Mouse (Mus musculus) gastrocnemius, postnatal 14 days (tissue): ENCODE data around the gene Naa10. TPM values are rescaled to one million over a fixed set of nuclear protein-coding genes. Genes with fewer than 3 reads are reported as not detected.
A peak's percentile ranks its signal among the peaks of the same experiment; 100 is the strongest.

ENCODE experiments used
- DNase-seq: peaks from one replicate; pipeline ENCODE4 v3.0.0; 2021; ENCODE audit warnings: mixed read lengths
- intact Hi-C: fragments of 180-260 bp; cut with DNase I; formaldehyde crosslinking; loops from one replicate; pipeline ENCODE4 v1.15.1; 2025; ENCODE audit warnings: low total_unique reads
- long read RNA-seq, 2 experiments: library from polyadenylated mRNA; stranded (forward); transcript quantifications; one replicate each; pipeline ENCODE4 v2.0.0; 2021
- total RNA-seq, 2 experiments: library from RNA; stranded (reverse); gene quantifications; 2 replicates each; pipeline ENCODE4 v1.2.3; 2021

The Naa10 gene
- total RNA-seq = 10 to 100 TPM; 58.8 to 66.1 TPM
- long read RNA-seq, experiment 1, transcript Naa10-204 (8 exons, 1,031 nt) = major isoform, 38 of 52 reads
- long read RNA-seq, experiment 1, transcript Naa10-201 (8 exons, 962 nt) = minor isoform, 7 of 52 reads
- long read RNA-seq, experiment 1, partial matches to known transcripts = 0 of 52 reads
- long read RNA-seq, experiment 1, other reads (novel, unspliced or antisense) = 2 of 52 reads
- long read RNA-seq, experiment 2, transcript Naa10-201 (8 exons, 962 nt) = minor isoform, 6 of 53 reads
- long read RNA-seq, experiment 2, transcript Naa10-204 (8 exons, 1,031 nt) = major isoform, 38 of 53 reads
- long read RNA-seq, experiment 2, partial matches to known transcripts = 2 of 53 reads
- long read RNA-seq, experiment 2, other reads (novel, unspliced or antisense) = 3 of 53 reads

DNA sequence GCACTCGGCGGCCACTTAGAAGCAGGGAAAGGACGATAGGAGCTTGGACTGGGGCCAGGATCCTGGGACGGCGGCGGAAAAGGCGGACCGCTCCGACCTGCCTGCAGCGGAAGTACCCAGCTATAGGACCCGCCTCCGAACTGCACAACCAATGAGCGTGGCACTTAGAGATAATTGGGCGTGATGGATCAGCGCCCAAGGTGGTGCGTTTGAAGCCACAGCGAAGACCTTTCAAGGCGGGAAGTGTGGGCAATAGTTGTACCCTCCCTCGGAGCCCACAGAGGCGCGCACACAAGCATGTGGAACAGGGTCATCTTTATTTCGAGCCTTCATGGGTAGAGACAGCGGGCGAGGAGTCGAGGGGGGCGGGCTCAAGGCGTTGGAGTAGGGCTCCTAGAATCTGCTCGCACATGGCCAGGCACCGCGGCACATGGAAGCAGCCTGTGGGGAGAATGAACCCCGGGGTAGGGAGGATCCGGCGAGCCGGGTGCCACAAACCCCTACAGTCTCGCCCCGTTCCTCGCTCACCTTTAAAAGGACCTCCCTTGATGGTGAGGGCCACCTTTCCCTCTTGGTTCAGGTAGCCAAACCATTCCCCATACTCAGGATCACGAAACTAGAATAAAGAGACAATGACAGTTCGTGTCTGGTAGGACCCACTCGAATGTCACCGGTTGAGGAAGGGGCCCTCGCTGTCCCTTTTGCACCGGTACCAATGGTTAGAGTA lies at the start of gene Naa10, which contains the start of gene Arhgap4:
Gene Naa10 (minus strand): TSS at position 122 of the 727 bp plus-strand sequence.
Gene Arhgap4 (minus strand): TSS at position 48 of the 727 bp plus-strand sequence.
- peak; percentile 91 for DNase-seq
- intact Hi-C loops = no loop called here

DNA sequence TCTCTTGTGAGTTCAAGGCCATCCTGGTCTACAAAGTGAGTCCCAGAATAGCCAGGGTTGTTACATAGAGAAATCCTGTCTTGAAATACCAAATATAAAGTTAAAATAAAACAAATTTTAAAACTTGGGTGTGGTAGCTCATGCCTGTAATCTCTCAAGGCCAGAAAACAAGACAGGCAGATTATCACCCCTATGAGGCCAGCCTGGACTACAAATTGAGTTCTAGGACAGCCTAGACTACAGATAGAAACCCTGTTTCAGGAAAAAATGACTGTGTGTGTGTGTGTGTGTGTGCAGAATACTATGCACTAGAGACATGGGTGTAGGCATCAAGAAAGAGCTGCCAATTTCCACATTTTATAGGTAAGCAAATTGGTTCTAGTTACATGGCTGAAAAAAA lies 49.0 kb upstream of the Naa10 start:
- intact Hi-C loops = no loop called here
- no peak for DNase-seq

DNA sequence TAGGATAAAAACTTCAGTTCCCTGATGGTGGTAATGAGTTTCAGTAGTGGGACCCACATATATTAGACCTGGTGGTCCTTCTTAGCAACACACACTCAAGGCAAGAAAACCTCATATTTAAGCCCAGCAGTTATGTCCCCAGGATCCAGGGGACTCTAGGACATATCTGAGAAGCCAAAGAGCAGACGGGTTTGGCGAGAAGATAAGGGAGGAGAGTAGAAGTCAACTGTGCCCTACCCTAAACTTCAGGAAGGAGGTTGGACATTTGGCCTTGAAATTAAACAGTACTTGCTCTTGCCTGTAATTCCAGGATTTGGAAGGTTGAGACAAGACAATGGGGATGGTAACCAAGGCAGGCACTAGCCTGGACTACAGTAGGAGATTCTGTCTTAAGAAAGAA lies 48.0 kb upstream of the Naa10 start:
- DNase-seq = no peak
- intact Hi-C loops = no loop called here

DNA sequence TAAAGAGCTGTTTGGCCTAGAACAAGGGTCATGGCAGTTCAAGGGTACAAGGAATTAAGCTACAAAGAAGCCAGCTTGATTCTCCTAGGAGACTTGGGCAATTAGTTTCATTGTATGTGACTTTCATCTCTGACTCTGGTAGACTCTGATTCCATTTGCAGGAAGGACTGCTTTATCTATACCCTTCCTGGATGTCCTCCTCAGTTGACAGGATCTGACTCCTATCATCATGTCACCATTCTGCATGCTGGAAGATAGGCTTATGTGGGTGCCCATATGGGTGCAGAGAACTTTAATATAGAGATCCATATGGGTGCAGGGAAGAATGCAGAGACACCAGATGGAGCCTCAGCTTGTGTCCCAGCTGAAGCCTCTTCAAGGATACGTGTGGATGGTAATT lies 47.4 kb upstream of the Naa10 start:
- intact Hi-C loops = no loop called here
- no peak for DNase-seq

DNA sequence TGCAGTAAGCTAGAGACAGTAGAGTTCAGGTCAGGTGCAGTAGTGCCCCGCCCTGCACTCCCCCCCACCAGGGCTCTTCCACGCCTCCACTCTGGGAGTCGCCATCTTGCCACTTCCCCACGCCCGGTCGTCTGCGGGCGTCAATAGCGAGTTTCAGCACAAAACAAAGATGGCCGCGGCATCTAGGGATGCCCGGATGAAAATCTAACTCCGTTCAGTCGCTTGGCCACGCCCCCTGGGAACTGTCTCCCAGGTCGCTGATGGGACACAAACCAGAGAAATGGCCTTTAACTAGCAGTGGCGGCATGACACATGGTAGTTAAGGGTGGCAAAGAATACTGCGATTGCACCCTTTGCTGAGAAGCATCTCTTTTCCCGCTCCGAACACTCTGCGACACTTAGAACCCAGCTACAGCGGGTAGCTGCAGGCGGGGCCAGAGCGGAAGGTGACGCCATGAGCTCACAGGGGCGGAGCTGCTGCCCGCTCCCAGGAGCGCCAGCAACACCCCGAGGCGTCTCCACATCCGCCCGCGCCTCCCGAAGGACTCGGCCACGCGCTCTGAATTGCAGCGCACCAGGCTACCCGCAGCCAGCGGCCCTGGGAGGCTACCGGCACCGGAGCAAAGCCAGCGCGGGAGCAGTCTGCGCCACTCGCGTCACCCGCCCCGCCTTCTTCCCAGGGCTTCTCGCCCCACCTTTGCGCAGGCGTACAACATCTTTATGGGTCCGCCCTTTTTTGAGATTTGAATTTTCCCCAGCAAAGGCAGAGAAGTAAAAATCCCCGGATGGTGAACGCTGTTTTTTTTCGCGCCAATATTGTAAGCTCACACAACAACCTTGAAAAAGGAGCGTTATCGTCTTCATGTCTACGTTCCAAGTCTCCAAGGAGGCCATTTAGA lies 45.7 kb upstream of the Naa10 start:
- DNase-seq = peak; percentile 88
- intact Hi-C loops = no loop called here

DNA sequence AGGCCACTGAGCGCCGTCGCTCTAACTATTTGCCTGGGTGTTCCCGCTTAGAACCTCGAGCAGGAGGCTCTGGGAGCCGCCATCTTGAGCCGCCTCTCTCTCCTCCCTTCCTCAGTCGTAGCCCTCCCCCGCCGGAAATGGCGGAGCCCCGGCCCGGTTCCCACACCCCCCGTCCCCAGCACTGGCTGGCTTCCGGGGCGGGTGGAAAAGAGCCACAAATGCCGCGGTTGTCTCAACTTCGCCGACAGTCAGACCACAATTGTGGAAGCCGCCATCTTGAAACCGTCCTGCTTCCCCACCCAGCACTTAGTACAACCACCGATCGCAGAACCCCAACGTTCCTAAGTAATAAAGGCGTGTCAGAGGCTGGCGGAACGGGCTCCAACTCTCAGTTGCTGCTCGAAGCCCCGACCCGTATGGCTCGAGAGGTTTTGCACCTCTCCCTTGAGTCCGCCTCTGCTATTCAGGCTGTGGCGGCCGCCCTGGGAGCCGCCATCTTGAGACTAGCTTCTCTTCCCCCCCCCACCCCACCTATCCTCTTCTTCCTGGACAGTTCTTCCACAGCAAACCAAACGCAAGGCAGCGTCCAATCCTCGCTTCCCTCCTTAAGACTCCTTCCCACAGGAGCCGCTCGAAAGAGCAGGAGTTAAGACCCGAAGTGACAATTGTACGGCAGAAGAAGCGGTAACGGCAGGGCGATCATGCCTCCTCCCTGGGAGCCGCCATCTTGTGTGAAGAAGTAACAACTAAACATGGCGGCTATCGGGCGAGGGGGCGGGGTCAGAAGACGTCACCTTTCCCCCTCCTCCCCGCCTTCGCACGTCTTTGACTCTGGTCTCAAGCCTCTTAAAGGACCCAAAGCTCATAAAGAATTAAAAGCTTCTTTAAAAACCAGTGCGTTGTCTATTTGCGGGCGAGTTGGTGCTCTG lies 44.8 kb upstream of the Naa10 start, which contains the start of gene Hcfc1:
Gene Hcfc1 (minus strand): TSS at position 110 of the 929 bp plus-strand sequence.
- intact Hi-C loops = no loop called here

DNA sequence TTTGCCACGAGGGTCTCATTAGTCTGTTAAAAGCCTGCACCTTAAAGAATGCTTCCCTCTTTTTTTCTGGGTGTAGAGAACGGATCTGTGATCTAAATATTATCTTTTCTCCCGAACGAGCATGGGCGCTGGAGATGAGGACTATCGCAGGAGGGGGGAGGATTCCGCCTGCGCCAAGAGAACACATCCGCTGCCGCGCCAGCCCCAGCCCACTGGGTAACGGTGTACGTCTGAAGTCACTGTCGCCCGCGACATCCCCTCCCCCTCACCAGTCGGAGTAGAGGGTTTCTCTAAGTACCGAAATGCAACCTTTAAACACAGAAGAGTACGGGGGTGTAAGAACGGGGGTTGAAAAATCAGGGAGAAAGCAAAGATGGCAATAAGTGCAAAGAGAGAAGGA lies 43.6 kb upstream of the Naa10 start:
- intact Hi-C loops = no loop called here
- DNase-seq = peak; percentile 39

More for the DNA sequence above, 44.8 kb upstream of the Naa10 start, which contains the start of gene Hcfc1:
- peak; percentile 90 for DNase-seq

DNA sequence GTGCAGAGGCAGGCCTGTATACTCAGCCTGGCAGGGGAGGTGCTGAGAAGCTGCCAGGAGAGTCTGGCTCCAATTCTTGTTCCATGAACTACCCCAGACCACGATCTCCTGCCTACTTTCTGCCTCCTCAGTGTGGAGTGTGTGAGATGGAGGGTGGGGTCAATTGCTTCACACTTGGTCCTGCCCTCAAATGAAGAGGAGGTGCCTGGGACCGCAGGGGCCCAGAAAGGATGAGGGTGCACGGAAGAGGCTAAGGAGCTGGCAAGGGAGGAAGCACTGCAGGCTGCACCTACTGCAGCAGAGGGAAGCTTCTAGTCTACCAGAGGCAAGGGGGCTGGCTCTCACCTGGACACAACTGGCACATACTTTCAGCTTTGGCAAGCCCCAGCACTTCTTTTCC lies 42.6 kb upstream of the Naa10 start:
- DNase-seq = peak; percentile 6
- intact Hi-C loops = no loop called here

DNA sequence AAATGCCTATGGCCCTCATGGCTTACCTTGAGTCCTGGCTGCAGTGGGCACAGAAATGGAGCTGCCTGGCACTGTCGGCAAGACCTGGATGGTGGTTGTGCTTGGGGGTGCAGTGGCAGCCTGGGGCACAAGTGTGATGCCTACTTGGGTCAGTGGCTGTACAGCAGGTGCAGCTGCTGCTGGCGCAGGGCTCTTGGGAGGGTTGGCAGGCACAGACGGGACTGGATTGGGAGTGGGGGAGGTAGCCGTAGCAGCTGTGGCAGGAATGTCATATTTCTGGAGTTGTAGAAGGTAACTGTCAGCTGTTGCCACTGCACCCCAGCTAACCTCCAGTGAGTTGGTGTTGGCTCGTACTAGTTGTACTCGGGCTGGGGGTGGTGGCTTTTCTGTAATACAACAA lies 33.2 kb upstream of the Naa10 start:
- DNase-seq = peak; percentile 62
- intact Hi-C loops = no loop called here

DNA sequence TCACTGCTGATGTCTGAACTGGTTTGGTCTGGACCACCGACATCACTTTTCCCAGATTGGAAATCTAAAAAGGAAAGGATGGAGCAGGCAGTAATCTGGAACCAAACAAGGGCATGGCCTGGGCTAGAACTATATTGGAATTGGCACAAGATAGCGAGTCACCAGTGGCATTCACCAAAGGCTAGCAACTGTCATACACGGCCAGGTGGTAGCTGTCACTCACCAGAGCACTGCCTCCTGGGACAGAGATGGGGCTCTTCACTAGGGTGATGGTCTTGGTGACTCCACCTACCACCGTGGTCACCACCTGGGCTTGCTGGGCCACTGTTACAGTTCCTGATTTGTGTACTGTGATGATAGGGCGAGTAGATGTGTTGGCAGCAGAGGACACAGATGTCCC lies 30.9 kb upstream of the Naa10 start:
- intact Hi-C loops = no loop called here

DNA sequence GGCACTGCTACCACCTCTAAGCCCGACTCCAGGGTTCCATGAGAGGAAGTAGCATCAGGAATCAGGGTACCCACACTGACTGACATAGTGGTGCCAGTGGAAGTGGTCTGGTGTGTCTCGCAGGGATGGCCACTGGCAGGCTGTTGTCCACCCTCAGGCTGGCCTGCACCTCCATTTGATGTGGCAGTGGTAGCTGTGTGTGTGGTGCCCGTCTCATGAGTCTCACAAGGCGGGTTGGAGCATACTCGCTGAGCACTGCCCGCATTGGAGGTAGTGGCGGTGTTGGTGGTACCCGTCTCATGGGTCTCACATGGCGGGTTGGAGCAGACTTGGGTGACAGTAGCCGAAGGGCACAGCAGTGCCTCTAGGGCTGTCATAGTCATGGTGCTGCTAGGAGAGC lies 27.6 kb upstream of the Naa10 start:
- no peak for DNase-seq
- intact Hi-C loops = loop anchor here (5.0 kb wide), 1 partner anchor 152 kb away; no protein-coding TSS in a partner anchor

More for the DNA sequence above, 30.9 kb upstream of the Naa10 start:
- no peak for DNase-seq

DNA sequence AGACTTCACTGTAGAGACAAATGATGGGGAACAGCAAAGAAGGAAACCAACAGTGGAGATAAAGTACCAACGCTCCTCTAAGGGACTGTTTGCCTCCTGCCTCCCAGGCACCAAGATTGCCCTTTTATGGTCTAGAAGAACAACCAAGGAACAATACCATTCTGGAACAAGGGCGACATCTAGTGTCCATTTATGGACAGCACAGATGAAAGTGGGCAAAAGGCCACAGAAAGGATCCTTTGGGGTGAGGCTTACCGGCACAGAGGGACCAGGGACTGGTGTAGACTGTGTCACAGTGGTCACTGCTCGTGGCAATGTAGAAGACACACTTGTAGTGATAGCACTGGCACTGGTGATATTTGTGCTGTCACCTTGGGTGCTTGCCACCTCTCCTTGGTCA lies 26.9 kb upstream of the Naa10 start:
- intact Hi-C loops = loop anchor here (5.0 kb wide), 1 partner anchor 151 kb away; no protein-coding TSS in a partner anchor
- DNase-seq = no peak

DNA sequence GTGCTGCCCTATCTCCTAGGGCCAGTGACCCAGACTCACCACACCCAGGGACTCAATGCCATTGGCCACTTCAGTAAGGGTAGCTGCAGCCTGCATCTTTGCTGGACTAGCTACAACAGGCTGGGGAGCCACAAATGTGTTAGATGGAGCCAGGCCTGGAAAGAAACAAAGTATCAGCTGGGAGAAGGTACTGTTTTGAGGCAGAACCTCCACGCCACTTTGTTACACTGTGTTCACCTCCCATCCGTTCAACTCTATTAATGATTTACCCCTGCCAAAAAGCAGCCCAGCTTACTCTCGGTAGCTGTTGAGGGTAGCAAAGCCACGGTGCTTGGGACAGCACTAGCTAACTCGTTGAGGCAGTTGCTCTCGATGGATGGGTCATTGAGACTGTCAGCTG lies 25.2 kb upstream of the Naa10 start:
- intact Hi-C loops = loop anchor here (5.0 kb wide), 1 partner anchor 150 kb away; no protein-coding TSS in a partner anchor
- no peak for DNase-seq

DNA sequence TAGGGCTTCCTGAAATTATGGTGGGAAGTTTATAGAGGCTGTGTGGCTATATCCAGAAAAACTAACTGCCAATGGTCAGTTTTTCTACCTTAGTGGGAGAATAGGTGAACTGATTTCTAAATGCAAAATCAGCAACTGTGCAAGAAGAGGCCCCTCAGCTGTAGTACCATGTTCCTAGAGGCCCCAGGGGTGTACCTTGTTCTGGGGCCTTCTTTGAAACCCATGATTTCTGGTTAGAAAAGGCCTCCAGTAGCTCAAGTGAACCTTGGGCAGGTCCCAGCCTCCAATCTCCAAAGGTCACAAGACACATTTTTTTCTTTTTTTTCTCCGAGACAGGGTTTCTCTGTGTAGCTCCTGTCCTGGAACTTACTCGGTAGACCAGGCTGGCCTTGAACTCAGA lies 20.6 kb upstream of the Naa10 start:
- intact Hi-C loops = no loop called here
- no peak for DNase-seq

DNA sequence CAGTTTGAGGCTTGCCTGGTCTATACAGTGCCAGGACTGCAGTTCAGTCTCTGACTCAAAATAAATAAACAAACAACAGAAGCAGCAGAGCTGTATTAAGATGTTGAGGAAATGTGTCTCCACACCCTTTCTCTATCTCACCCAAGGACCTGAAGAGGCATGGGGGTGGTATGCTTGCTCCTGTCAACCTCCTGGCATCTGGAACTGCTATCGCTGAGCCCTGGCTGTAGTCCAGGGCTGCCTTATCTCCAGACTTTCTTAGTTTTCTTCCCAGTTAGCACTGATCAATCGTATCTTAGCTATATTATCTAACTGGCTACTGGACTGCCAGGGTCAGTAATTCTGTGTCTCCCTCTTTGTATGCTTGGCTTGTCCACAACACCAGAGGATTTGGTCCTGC lies 20.1 kb upstream of the Naa10 start:
- intact Hi-C loops = no loop called here
- DNase-seq = no peak

DNA sequence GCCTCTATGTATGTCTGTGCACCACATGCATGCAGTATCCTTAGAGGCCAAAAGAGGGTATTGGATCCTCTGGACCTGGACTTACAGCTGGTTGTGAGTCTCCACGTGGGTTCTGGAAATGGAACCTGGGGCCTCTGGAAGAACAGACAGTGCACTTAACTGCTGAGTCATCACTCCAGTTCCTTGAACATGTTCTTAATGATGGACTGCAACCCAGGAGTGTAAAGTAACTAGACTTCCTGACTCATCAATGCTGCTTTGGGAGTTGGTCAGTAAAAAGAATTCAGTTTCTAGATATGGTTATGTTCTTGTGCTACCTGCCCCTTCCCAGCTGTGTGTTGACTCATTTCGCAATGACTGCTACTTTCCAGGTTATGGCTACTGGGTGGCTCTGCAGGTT lies 10.1 kb upstream of the Naa10 start:
- intact Hi-C loops = no loop called here
- no peak for DNase-seq

DNA sequence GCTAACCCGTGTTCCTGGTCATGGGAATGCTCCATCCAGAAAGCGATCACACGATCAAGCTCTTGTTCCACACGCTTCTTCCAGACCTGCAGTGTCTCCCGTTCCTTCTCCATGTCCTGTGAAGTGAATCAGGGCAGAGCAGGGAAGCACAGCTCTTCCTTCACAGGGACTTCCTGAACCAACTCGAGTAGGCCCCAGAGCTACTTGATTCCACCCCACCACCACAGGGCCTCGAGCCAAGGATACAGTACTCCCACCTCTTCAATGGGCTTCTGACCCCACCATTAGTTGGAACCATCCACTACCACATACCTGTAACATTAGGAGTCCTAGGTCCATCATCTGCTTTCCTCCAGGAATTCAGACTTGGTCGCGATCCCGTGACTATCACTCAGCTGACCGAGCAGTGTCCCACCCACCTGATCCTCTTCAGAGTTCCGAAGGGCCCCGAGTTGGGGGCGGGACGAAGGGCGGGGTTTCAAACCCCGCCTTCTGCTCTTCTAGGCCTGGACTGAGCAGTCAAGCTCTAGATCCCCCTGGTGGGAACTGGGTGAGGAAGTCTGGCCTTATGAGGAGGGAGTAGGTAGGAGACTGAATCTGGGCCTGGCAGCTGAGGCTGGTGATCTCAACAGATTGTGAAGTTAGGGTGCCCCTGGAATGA lies 8.8 kb upstream of the Naa10 start, which contains the start of gene Renbp:
Gene Renbp (minus strand): TSS at position 449 of the 661 bp plus-strand sequence.
- intact Hi-C loops = no loop called here
- peak; percentile 61 for DNase-seq

DNA sequence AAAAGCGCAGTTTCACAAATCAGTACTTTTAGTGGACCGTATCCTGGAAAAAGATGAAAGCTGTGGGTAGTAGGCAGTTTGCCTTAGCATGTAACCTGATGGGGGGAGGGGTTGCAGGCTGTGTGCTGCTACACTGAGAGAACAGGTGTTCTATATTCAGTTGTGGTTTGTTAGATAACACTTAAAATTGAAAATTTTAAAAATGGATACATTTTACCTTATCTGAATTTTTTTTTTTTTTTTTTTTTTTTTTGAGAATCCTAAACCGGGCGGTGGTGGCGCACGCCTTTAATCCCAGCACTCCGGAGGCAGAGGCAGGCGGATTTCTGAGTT lies 772 bp upstream of the Naa10 start:
- no peak for DNase-seq
- intact Hi-C loops = no loop called here
